Mouse (Mus musculus) embryo, embryonic 10.5 days (tissue): ENCODE data around the gene Bbs12.

ENCODE experiments used
- DNase-seq: peaks from one replicate; pipeline ENCODE4 v3.0.0-alpha.2; 2015; ENCODE audit warnings: low spot score

Gene Bbs12

DNA sequence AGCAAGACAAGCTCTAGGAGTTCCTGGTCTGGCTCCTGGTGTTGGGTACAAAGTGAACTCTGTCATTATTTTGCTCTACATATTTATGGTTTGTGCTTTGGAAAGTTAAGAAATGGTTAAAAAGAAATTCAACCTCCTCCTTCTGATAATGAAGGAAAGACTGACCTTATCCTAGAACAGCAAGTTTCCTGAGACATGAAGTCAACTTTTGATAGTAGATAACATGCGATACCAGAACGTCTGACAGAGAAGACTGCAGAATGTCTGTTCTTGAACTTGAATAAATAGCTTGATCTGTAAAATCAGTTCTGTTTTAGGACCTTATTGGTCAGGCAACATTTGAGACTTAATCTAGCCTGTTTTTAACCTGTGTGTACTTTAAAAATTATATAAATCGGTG is 14.3 kb downstream of the Bbs12 start:
- DNase-seq = no peak

DNA sequence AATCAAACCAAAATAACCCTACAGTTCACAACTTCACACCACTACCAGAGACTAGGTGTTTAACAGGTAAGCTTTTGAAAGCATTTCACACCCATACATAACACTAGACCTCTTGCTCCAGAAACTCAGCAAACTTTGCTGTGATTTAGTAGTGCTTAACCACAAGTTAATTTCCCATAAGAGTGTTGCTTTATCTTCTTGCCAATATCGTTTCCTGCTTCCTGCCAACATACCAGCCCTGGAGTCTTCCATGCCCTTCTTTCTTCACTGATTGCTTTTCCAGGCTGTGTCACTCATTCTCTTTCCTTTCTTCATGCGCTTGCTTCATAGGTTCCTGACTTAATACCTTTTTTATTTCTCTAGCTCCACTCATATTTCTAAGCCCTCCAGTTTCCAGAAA is 16.1 kb downstream of the Bbs12 start:
- DNase-seq = no peak

DNA sequence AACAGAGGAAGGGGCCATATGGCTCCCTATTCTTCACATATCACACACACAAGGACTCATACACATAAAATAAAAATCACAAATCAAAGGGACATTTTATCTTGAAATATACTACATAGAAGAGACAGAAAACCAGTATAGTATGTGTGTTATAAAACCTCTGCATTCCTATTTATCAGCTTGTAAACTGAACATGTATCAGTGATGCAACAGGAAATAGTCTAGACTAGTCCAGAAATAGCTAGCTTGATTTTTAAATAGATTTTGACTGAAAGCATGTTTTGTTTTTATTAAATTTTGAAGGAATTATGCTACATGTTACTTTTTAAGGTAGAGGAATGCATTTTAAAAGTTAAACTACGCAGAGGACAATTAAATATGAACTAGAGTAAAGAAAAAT is 17.6 kb downstream of the Bbs12 start:
- no peak for DNase-seq

DNA sequence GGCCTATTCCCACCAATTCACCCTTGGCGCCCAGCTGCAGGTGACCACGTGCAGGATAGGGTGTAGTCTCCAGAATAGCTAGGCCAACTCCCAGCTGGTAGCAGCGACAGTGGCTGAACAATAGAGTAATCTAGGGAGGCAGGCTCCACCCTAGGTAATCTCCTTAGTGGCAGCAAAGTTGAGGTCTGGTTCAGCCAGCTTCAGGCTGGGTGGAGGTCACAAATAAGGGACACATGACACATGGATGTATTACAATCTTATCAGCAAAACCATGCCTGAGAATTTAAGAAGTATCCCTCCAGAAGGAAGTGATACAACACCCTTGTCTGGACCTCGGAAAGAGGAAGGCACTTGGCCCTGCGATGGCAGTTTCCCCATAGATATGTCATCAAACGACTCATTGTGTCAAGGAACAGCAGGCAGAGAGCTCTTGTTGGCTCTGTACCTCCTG is 19.7 kb downstream of the Bbs12 start:
- no peak for DNase-seq

DNA sequence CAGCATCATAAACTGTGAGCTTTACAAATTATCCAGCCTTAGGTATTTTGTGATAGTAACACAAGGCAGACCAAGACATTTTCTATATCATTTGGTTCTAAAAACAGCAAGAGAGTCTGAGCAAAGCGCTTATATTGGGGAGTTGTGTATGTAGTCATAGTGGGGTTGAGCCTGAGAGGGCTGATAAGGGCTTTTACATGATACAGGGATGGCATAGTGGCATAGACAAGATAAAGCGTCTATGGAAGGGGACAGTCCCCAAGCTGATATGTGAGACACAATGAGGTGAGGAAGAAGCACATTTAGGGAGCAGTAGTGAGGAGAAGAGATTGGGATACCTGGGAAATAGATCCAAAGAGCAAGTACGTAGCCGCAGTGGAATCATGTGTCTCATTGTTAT is 21.7 kb downstream of the Bbs12 start:
- no peak for DNase-seq

DNA sequence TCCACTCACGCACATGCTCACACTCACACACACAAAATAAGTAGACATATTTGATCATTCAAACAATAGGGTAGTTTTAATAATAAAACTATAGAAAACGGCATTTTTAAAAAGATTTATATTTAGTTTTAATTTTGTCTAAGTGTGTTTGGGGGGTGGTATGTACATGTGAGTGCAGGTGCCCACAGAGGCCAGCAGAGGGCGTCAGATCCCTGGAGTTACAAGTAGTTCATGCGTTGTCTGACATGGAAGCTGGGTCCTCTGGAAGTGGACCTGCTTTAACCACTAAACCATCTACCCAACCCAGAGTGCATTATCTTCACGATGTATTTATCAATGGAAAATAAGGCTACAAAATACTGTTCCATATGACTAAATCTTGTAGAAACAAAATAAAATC is 28.8 kb downstream of the Bbs12 start:
- peak; percentile 38 for DNase-seq

DNA sequence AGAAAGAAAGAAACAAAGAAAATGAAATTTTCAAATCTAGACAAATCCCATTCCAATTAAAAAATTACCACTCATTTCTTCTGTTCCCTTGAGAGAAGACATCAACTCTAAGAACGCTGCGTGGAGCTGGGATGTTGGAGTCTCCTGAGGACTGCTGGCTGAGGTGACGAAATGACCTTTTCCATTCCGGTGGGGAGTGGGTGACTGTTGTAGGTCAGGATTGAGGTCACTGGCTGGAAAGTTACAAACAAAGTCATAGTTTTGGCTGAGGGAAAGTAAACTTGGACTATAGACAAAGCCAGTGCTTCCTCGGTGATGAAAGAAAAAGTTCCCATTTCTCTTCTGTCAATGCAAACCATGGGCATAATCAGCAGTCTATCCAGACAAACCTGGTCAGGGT is 30.5 kb downstream of the Bbs12 start:
- DNase-seq = no peak

DNA sequence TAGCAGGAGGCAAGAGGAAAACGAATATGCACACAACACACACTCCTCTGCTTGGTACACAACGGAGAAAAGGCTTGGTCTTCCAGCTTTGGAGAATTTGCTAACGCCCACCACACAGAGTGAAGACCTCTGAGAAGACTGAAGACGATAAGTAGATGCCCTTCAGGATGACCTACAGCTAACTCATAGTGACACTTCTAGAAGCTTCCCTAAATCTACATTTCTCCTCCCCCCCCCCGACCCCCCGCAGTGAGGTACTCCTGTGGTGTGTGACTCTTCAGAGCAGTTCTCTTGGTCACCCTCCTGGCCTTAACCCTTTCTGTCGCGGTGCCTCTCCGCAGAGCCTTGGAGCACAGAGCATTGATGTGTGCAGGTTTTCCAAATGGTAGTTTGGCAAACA is 35.3 kb downstream of the Bbs12 start:
- DNase-seq = peak; percentile 8

DNA sequence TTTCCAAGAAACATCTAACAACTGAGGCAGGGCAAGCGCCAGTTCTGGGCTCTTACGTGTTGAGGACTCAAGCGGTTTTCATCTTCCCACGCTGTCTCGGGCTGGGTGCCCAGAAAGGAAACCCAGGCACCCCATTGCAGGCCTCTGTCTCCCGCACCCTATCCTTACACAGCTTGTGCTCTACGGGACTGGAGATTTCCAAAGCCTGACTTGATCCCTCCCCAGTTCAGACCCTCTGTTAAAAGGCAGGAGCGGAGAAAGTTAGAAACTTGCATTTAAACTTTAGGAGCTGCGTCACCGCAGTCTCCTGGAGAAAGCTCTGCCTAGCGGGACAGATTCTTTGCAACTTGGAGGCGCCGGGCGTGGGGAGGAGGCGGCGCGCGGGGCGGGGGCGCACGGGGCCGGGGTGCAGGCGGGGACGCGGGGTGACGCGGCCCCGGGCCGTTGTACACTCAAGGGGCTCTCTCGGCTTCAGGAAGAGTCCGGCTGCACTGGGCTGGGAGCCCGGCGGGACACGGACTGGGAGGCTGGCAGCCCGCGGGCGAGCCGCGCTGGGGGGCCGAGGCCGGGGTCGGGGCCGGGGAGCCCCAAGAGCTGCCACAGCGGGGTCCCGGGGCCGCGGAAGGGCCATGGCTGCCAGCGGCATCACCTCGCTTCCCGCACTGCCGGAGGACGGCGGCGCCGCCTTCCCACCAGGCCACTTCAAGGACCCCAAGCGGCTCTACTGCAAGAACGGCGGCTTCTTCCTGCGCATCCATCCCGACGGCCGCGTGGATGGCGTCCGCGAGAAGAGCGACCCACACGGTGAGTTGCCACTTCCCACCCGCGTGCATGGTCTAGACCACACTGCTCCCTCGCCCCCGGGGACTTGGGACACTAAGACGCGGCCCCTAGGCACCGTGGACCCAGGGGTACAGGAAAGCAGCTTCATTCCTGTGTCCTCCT is 36.1 kb downstream of the Bbs12 start, which contains the start of gene Fgf2:
Gene Fgf2, plus strand, starts transcription at position 126 of the 945 bp plus-strand sequence.
- DNase-seq = peak; percentile 40

DNA sequence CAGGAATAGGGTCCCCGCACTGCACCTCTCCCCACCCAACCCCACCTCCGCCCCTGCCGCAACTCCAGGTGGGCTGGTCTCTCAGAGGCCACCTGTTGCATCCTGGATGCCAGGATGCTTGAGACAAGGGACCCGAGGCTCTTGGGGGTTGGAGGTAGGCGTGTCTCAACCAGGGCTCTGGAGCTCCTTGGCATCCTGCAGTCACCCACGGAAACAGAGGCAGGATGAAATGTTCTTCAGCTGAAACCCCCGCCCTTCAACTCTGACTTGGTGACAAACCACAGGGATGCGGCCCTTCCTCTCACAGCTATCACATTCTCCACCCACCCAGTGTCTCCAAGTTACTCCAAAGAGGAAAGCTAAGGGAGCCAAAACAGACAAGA is 36.8 kb downstream of the Bbs12 start:
- peak; percentile 19 for DNase-seq

DNA sequence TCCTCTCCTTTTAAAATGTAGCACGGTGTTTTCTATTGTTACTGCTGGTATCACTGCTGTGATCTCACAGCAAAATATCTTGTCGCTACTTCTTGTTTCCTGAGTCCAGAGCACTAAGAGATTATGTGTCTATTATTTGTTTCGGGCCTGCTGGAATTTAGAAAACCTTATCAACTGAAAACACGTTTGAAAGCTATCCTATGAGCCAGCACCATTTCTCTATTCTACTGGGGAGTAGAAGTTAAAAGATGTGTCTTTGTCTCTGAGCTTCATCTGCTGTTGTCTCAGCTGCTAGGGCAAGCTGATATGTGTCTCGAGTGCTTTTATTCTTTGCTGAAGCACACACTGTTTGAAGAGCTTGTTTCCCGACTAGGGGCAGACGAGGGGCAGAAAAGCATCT is 38.0 kb downstream of the Bbs12 start:
- no peak for DNase-seq

DNA sequence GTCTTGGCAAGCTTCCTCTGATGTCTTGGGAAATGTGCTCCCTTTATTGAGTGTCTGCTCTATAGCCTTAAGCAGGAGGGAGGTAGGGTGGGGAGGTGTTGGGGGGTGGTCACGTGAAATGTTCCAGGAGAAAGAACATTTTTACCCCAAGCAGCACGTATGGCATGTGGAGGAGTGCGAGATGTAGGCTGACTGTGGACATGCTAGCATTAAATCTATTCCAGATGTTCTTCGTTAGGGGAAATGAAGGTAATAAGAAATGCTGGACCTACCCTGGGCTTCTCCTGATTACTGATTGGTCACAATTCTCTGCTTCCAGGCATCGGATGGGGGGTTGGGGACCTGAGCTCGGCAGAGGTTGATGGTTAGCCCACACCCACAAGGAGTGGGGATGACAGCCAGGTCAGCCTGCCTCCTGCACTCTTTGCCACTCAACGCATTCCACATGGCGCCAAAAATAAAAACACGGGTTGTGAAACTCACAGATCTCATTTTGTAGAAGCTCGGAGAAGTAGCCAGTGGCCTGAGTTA is 41.7 kb downstream of the Bbs12 start:
- no peak for DNase-seq

DNA sequence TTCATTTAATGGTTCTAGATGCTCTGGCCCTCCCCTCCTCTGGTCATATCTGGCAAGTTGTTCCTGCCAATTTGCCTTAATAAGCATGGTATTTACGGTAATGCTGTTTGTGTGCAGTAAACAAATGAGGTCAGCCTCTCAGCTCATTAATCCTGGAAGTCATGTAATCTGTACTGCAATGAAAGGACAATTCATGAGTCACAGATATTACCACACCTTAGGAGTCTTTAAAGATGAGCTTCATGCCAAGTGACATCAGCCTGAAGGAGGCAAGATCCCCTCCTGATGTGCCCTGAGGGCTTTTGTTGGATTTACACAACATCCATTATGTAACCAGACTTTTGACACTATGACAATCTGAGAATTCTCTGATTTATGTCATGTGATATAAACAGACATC is 42.4 kb downstream of the Bbs12 start:
- DNase-seq = no peak

DNA sequence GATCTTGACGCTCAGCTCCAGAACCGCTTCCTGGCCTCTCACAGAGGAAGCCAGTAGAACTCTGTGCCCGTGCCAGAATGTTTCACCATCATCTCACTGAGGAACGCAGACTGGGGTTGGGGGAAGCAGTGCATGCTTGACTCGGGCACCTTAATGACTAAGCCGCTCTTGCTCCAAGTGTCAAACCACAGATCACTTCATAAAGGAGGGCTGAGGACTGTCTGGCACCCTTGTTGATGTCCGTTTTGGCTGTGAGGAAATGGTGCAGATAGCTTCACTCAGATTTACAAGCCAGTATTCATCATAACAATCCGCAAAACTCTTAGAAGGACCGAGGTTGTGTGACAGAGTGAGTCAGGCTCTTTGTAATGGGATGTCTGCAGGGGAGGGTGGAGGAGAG is 48.4 kb downstream of the Bbs12 start:
- no peak for DNase-seq

DNA sequence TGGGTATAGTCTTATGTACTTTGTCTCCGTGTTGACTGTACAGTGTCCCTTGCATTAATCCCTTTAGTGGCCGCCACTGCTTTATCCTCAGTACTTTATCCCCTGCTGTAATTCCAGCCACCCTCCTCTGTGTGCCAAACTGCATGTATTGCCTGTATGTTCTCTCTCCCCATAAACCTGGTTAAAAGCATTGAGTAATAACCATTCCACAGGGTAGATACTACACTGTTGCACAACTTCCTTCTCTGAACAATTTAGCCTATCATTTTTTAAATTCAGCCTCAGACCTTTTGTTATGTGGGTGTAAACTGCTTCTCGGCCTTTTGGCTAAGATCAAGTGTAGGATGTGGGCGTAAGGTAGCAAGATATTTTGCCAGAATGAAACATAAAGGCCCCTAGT is 52.8 kb downstream of the Bbs12 start:
- DNase-seq = no peak

DNA sequence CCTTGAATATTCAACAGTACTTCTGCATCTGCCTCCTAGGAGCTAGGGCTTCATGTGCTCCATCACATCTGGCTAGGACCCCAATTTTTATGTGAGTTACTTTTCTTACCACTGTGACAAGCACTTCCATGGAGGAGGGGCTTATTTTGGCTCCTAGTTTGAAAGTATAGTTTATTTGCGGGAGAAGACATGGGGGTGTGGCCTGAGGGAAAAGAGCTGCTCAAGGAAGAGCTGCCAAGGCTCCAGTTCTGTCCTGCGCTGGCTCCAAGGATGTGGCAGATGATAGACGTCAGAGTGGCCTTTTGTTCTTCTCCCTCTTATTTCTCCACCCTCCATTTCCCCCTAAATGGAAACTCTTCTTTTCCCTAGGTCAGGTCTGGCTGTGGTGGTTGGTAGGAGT is 53.6 kb downstream of the Bbs12 start:
- no peak for DNase-seq

DNA sequence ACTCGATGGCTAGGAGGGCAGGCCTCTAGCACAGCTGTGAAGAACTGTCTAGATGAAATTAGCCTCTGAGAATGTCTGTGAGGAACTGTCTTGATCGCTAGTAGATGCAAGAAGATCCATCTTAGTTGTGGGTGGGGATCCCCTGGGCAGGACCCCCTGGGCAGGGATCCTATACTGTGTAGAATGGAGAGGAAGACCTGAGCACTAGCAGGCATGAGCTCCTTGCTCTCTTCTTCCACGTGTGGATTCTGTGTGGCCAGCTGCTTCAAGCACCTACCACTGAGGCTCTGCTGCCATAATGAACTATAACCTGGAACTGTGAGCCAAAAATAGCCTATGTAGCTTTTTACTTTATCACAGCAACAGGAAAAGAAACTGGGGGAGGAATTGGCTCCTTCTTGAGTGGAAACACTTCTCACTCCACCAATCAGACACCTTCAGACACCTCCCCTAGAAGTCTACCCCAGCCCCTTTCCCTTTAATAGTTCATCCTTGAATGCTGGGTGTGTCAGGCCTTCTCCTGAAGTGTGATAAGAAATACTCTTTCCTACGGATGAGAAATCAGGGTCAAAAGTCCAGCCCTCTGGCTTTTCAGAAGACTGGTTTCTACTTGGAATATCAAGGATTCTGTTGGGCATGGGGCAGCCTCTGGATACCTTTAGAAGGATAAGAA is 54.2 kb downstream of the Bbs12 start:
- DNase-seq = no peak

DNA sequence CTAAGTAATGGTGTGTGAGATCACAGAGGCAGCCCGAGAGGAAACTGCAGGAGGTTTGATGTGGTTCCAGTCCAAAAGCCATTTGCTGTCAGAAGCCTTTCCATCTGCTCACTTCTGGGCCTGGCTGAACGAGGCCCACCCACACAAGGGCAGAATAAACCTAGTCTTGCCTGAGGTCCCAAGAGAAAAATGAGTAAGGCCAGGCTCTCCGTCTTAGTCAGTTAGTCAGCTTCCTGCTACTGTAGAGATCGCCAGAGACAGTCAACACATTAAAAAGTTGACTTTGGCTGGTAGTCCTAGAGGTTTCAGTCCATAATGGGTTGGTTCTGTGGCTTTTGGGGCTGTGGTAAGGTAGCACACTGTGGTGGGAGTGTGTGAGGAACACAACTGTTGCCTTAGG is 58.1 kb downstream of the Bbs12 start:
- no peak for DNase-seq
